Mouse (Mus musculus) layer of hippocampus, postnatal 36 days (tissue): ENCODE results near the gene Nup107. TPM values are rescaled to one million over a fixed set of nuclear protein-coding genes. Genes with fewer than 3 reads are reported as not detected.
"Not testable (repeated sequence)": the region's sequence is repeated elsewhere in the genome, so short reads cannot be mapped to it uniquely, and the experiment has no call there.

Source experiments
- DNase-seq, 2 experiments: peaks; one replicate each; pipeline ENCODE4 v3.0.0; 2022
- total RNA-seq, 2 experiments: library from RNA; stranded (reverse); gene quantifications; 2 replicates each; pipeline ENCODE4 v1.2.3; 2021

Nup107 gene
- total RNA-seq, 2 experiments from 2014 or later, result 15.8 to 20.7 TPM

- DNase-seq, result no peak
Observed at GRCm38 (mm10) chr10:117762281-117762830, 30.1 kb downstream of the Nup107 start.

GRCm38 (mm10) chr10:117761551-117761950, 31.0 kb downstream of the Nup107 start:
- no peak for DNase-seq

- DNase-seq, result no peak
Observed at GRCm38 (mm10) chr10:117760831-117761335, 31.6 kb downstream of the Nup107 start.

- no peak for DNase-seq
Observed at GRCm38 (mm10) chr10:117759844-117760630, 32.5 kb downstream of the Nup107 start.

GRCm38 (mm10) chr10:117758749-117759727, 33.5 kb downstream of the Nup107 start:
- DNase-seq, result no peak

- DNase-seq, result not testable (repeated sequence)
Observed at GRCm38 (mm10) chr10:117758344-117758743, 34.2 kb downstream of the Nup107 start.

GRCm38 (mm10) chr10:117757796-117758342, 34.6 kb downstream of the Nup107 start:
- DNase-seq, result no peak

GRCm38 (mm10) chr10:117757259-117757658, 35.2 kb downstream of the Nup107 start:
- no peak for DNase-seq

- no peak for DNase-seq
Observed at GRCm38 (mm10) chr10:117756784-117757183, 35.7 kb downstream of the Nup107 start.

- DNase-seq, result no peak
Observed at GRCm38 (mm10) chr10:117755799-117756467, 36.6 kb downstream of the Nup107 start.

- peak in 1 of 2 experiments; percentile 9 for DNase-seq
Observed at GRCm38 (mm10) chr10:117755086-117755798, 37.3 kb downstream of the Nup107 start.

- DNase-seq, result no peak
Observed at GRCm38 (mm10) chr10:117754609-117754940, 37.9 kb downstream of the Nup107 start.

GRCm38 (mm10) chr10:117753711-117754608, 38.5 kb downstream of the Nup107 start:
- no peak for DNase-seq

GRCm38 (mm10) chr10:117752851-117753647, 39.5 kb downstream of the Nup107 start:
- DNase-seq, result no peak

- no peak for DNase-seq
Observed at GRCm38 (mm10) chr10:117752304-117752821, 40.1 kb downstream of the Nup107 start.

- DNase-seq, result no peak
Observed at GRCm38 (mm10) chr10:117751744-117752143, 40.8 kb downstream of the Nup107 start.

GRCm38 (mm10) chr10:117751282-117751610, 41.3 kb downstream of the Nup107 start:
- no peak for DNase-seq

GRCm38 (mm10) chr10:117750529-117751281, 41.8 kb downstream of the Nup107 start:
- no peak for DNase-seq
